In the genomic region with DNA sequence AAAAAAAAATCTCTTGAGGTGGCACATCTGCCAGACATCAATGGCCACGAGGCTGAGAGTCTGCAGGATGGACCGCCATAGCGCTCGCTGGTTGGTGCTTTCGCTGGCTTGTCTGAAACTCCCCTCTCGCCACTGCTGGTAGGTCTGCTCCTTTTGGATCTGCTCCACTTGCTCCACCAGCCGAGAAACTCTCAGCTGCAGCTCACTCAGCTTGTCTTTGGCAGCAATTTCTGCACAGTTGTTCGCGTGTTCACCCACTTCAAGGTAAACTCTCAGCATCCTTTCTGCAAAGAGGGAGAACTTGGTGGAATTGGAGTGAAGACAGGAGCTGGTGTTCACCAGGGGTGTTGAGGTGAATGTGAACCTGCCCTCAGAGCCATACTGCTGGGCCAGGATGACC, we compare ENCODE assay signal across 25 mouse cellular contexts.
"Had no signal": no experiment of that assay in that cellular context is flagged by ENCODE, and none has a peak within 500 bp of the region (broad histone marks: within the 10 kb centered on the region; RNA-seq: fewer than 3 reads in every experiment).

No protein-coding gene starts in this region.

- H3K4me1 ChIP-seq: intestine, embryonic 15.5 days had no signal

- H3K9me3 ChIP-seq: heart, embryonic 10.5 days; heart, embryonic 12.5 days; hindbrain, embryonic 10.5 days; hindbrain, embryonic 12.5 days; intestine, embryonic 15.5 days; limb, embryonic 10.5 days; limb, embryonic 12.5 days; liver, embryonic 13.5 days had no signal

- ATAC-seq: hindbrain, embryonic 16.5 days; inflammation-experienced regulatory T-cells, adult 6 months; intestine, embryonic 15.5 days; intestine, postnatal 0 days had no signal

- H3K9ac ChIP-seq: heart, embryonic 12.5 days; hindbrain, embryonic 12.5 days; hindbrain, embryonic 14.5 days; intestine, embryonic 15.5 days; limb, embryonic 12.5 days; liver, embryonic 13.5 days had no signal

- DNase-seq: gastrocnemius, postnatal 14 days; gastrocnemius, postnatal 36 days; heart, adult 11 months; heart, postnatal 10 days; heart, postnatal 4 days; kidney, adult 18-20 months; kidney, adult 8-10 months; kidney, postnatal 10 days; kidney, postnatal 25 days; kidney, postnatal 4 days; liver; liver, embryonic 13.5 days had no signal

- H3K27ac ChIP-seq: heart, embryonic 10.5 days; hindbrain, embryonic 10.5 days; hindbrain, embryonic 12.5 days; hindbrain, embryonic 14.5 days; intestine, embryonic 15.5 days; layer of hippocampus, adult 2 months; limb, embryonic 10.5 days; limb, embryonic 12.5 days; liver, embryonic 13.5 days had no signal

- H3K27me3 ChIP-seq: heart, embryonic 12.5 days; hindbrain, embryonic 12.5 days; intestine, embryonic 15.5 days; limb, embryonic 12.5 days; liver, embryonic 13.5 days had no signal

- H3K4me3 ChIP-seq: heart, embryonic 10.5 days; heart, embryonic 12.5 days; hindbrain, embryonic 10.5 days; hindbrain, embryonic 12.5 days; intestine, embryonic 15.5 days; layer of hippocampus, adult 2 months; limb, embryonic 10.5 days; limb, embryonic 12.5 days; liver, embryonic 13.5 days had no signal

- H3K4me2 ChIP-seq: heart, embryonic 12.5 days; hindbrain, embryonic 12.5 days; hindbrain, embryonic 14.5 days; intestine, embryonic 15.5 days; limb, embryonic 12.5 days; liver, embryonic 11.5 days; liver, embryonic 13.5 days had no signal

- H3K36me3 ChIP-seq: heart, embryonic 10.5 days; heart, embryonic 12.5 days; hindbrain, embryonic 10.5 days; hindbrain, embryonic 12.5 days; intestine, embryonic 15.5 days; limb, embryonic 10.5 days; limb, embryonic 12.5 days; liver, embryonic 13.5 days had no signal
